Mouse (Mus musculus): ENCODE results near the gene Foxn3. TPM values are rescaled to one million over a fixed set of nuclear protein-coding genes. Genes with fewer than 3 reads are reported as not detected.

The Foxn3 gene
- polyA plus RNA-seq, 1 experiment from 2014 or later, result 86.4 TPM

- Histone ChIP-seq H3K4me1 (peaks cover 41% of the 10 kb centered on the region), H3K4me3 (no peak overlapping the region), H3K36me3 (no peaks in the 10 kb centered on the region), H3K27ac (replicated peaks) (no peak overlapping the region), H3K27me3 (no peaks in the 10 kb centered on the region), H3K9me3 (no peaks in the 10 kb centered on the region), H3K4me2 (replicated peaks) (no peak overlapping the region), H3K9ac (replicated peaks) (no peak overlapping the region)
- WGBS, result 90% methylated on average over 13 of the region's 13 CpGs
- ATAC-seq (replicated peaks), result no peak
Observed at GRCm38 (mm10) chr12:99280826-99281225, 282.6 kb downstream of the Foxn3 start.

- H3K27me3 ChIP-seq, result no peaks in the 10 kb centered on the region
- no peak overlapping the region for H3K27ac ChIP-seq (replicated peaks)
- H3K4me3 ChIP-seq, result no peak overlapping the region
- WGBS, result 68% methylated on average over 4 of the region's 4 CpGs
- H3K4me1 ChIP-seq, result peaks cover 35% of the 10 kb centered on the region
- ATAC-seq (replicated peaks), result no peak
- H3K9me3 ChIP-seq, result no peaks in the 10 kb centered on the region
- H3K36me3 ChIP-seq, result no peaks in the 10 kb centered on the region
- no peak overlapping the region for H3K9ac ChIP-seq (replicated peaks)
- no peak overlapping the region for H3K4me2 ChIP-seq (replicated peaks)
Observed at GRCm38 (mm10) chr12:99280291-99280690, 283.1 kb downstream of the Foxn3 start.

GRCm38 (mm10) chr12:99279426-99279825 lies 284.0 kb downstream of the Foxn3 start:
- H3K36me3 ChIP-seq, result no peaks in the 10 kb centered on the region
- no peak overlapping the region for H3K27ac ChIP-seq (replicated peaks)
- 92% methylated on average over 4 of the region's 4 CpGs for WGBS
- no peak overlapping the region for H3K4me2 ChIP-seq (replicated peaks)
- ATAC-seq (replicated peaks), result no peak
- peaks cover 27% of the 10 kb centered on the region for H3K4me1 ChIP-seq
- no peak overlapping the region for H3K9ac ChIP-seq (replicated peaks)
- H3K27me3 ChIP-seq, result no peaks in the 10 kb centered on the region
- H3K4me3 ChIP-seq, result no peak overlapping the region
- no peaks in the 10 kb centered on the region for H3K9me3 ChIP-seq

GRCm38 (mm10) chr12:99274589-99274988 lies 288.8 kb downstream of the Foxn3 start:
- H3K9me3 ChIP-seq, result no peaks in the 10 kb centered on the region
- H3K27ac ChIP-seq (replicated peaks), result no peak overlapping the region
- no peak overlapping the region for H3K4me3 ChIP-seq
- peaks cover 2% of the 10 kb centered on the region; the same call in 1 of the 2 replicates for H3K4me1 ChIP-seq
- 97% methylated on average over 1 of the region's 1 CpGs for WGBS
- no peaks in the 10 kb centered on the region for H3K27me3 ChIP-seq
- no peaks in the 10 kb centered on the region for H3K36me3 ChIP-seq
- no peak overlapping the region for H3K9ac ChIP-seq (replicated peaks)
- no peak overlapping the region for H3K4me2 ChIP-seq (replicated peaks)
- ATAC-seq (replicated peaks), result no peak

- Histone ChIP-seq H3K27me3 (no peaks in the 10 kb centered on the region), H3K36me3 (no peaks in the 10 kb centered on the region), H3K27ac (replicated peaks) (no peak overlapping the region), H3K4me2 (replicated peaks) (no peak overlapping the region), H3K4me3 (no peak overlapping the region), H3K4me1 (peaks cover 15% of the 10 kb centered on the region), H3K9me3 (no peaks in the 10 kb centered on the region), H3K9ac (replicated peaks) (no peak overlapping the region)
- WGBS, result 54% methylated on average over 8 of the region's 8 CpGs
- ATAC-seq (replicated peaks), result no peak
Observed at GRCm38 (mm10) chr12:99269396-99269795, 294.0 kb downstream of the Foxn3 start.

GRCm38 (mm10) chr12:99268954-99269353 lies 294.4 kb downstream of the Foxn3 start:
- Histone ChIP-seq H3K9me3 (no peaks in the 10 kb centered on the region), H3K4me2 (replicated peaks) (no peak overlapping the region), H3K36me3 (no peaks in the 10 kb centered on the region), H3K27ac (replicated peaks) (no peak overlapping the region), H3K4me3 (no peak overlapping the region), H3K9ac (replicated peaks) (no peak overlapping the region), H3K27me3 (no peaks in the 10 kb centered on the region), H3K4me1 (peaks cover 20% of the 10 kb centered on the region)
- ATAC-seq (replicated peaks), result no peak
- whole genome bisulfite sequencing, result 19% methylated on average over 11 of the region's 11 CpGs

- H3K4me3 ChIP-seq, result no peak overlapping the region
- H3K9ac ChIP-seq (replicated peaks), result no peak overlapping the region
- H3K36me3 ChIP-seq, result no peaks in the 10 kb centered on the region
- H3K4me1 ChIP-seq, result peaks cover 30% of the 10 kb centered on the region
- H3K4me2 ChIP-seq (replicated peaks), result no peak overlapping the region
- ATAC-seq (replicated peaks), result no peak
- H3K9me3 ChIP-seq, result no peaks in the 10 kb centered on the region
- no peak overlapping the region for H3K27ac ChIP-seq (replicated peaks)
- WGBS, result 69% methylated on average over 11 of the region's 11 CpGs
- no peaks in the 10 kb centered on the region for H3K27me3 ChIP-seq
Observed at GRCm38 (mm10) chr12:99267732-99268131, 295.6 kb downstream of the Foxn3 start.

GRCm38 (mm10) chr12:99266434-99266833 lies 296.9 kb downstream of the Foxn3 start:
- H3K9me3 ChIP-seq, result no peaks in the 10 kb centered on the region
- no peak overlapping the region for H3K27ac ChIP-seq (replicated peaks)
- H3K9ac ChIP-seq (replicated peaks), result no peak overlapping the region
- no peaks in the 10 kb centered on the region for H3K36me3 ChIP-seq
- no peak overlapping the region for H3K4me3 ChIP-seq
- no peak for ATAC-seq (replicated peaks)
- peaks cover 30% of the 10 kb centered on the region for H3K4me1 ChIP-seq
- WGBS, result 69% methylated on average over 7 of the region's 7 CpGs
- no peaks in the 10 kb centered on the region for H3K27me3 ChIP-seq
- H3K4me2 ChIP-seq (replicated peaks), result no peak overlapping the region

GRCm38 (mm10) chr12:99265777-99266176 lies 297.6 kb downstream of the Foxn3 start:
- Histone ChIP-seq H3K36me3 (no peaks in the 10 kb centered on the region), H3K4me3 (no peak overlapping the region), H3K9me3 (no peaks in the 10 kb centered on the region), H3K9ac (replicated peaks) (no peak overlapping the region), H3K4me1 (peaks cover 30% of the 10 kb centered on the region), H3K27ac (replicated peaks) (no peak overlapping the region), H3K27me3 (no peaks in the 10 kb centered on the region), H3K4me2 (replicated peaks) (no peak overlapping the region)
- WGBS, result 87% methylated on average over 6 of the region's 6 CpGs
- no peak for ATAC-seq (replicated peaks)

- H3K27me3 ChIP-seq, result no peaks in the 10 kb centered on the region
- 65% methylated on average over 7 of the region's 7 CpGs for WGBS
- no peaks in the 10 kb centered on the region for H3K36me3 ChIP-seq
- H3K4me3 ChIP-seq, result no peak overlapping the region
- H3K9me3 ChIP-seq, result no peaks in the 10 kb centered on the region
- ATAC-seq (replicated peaks), result no peak
- H3K9ac ChIP-seq (replicated peaks), result no peak overlapping the region
- H3K4me1 ChIP-seq, result peaks cover 27% of the 10 kb centered on the region
- no peak overlapping the region for H3K27ac ChIP-seq (replicated peaks)
- H3K4me2 ChIP-seq (replicated peaks), result no peak overlapping the region
Observed at GRCm38 (mm10) chr12:99264386-99264785, 299.0 kb downstream of the Foxn3 start.

GRCm38 (mm10) chr12:99263592-99264335 lies 299.6 kb downstream of the Foxn3 start:
- no peaks in the 10 kb centered on the region for H3K9me3 ChIP-seq
- H3K27me3 ChIP-seq, result no peaks in the 10 kb centered on the region
- no peak overlapping the region for H3K27ac ChIP-seq (replicated peaks)
- no peak overlapping the region for H3K9ac ChIP-seq (replicated peaks)
- no peak for ATAC-seq (replicated peaks)
- H3K36me3 ChIP-seq, result no peaks in the 10 kb centered on the region
- H3K4me3 ChIP-seq, result no peak overlapping the region
- no peak overlapping the region for H3K4me2 ChIP-seq (replicated peaks)
- 61% methylated on average over 12 of the region's 12 CpGs for whole genome bisulfite sequencing
- H3K4me1 ChIP-seq, result peaks cover 23% of the 10 kb centered on the region

GRCm38 (mm10) chr12:99262840-99263239 lies 300.5 kb downstream of the Foxn3 start:
- Histone ChIP-seq H3K27me3 (no peaks in the 10 kb centered on the region), H3K9ac (replicated peaks) (no peak overlapping the region), H3K4me3 (no peak overlapping the region), H3K36me3 (no peaks in the 10 kb centered on the region), H3K27ac (replicated peaks) (no peak overlapping the region), H3K9me3 (no peaks in the 10 kb centered on the region), H3K4me1 (peaks cover 33% of the 10 kb centered on the region), H3K4me2 (replicated peaks) (no peak overlapping the region)
- no peak for ATAC-seq (replicated peaks)
- WGBS, result 44% methylated on average over 1 of the region's 1 CpGs

- ATAC-seq (replicated peaks), result no peak
- Histone ChIP-seq H3K36me3 (no peaks in the 10 kb centered on the region), H3K4me1 (peaks cover 38% of the 10 kb centered on the region), H3K4me3 (no peak overlapping the region), H3K27ac (replicated peaks) (no peak overlapping the region), H3K27me3 (no peaks in the 10 kb centered on the region), H3K4me2 (replicated peaks) (no peak overlapping the region), H3K9me3 (no peaks in the 10 kb centered on the region), H3K9ac (replicated peaks) (no peak overlapping the region)
- WGBS, result 74% methylated on average over 11 of the region's 11 CpGs
Observed at GRCm38 (mm10) chr12:99262066-99262599, 301.2 kb downstream of the Foxn3 start.
